Mouse (Mus musculus) frontal cortex, adult 2 months (tissue): ENCODE measurements around the gene Rpl12. TPM values are rescaled to one million over a fixed set of nuclear protein-coding genes. Genes with fewer than 3 reads are reported as not detected.

Experiments used
- DNase-seq, 2 experiments: peaks; one replicate each; pipeline ENCODE4 v3.0.0; 2022; ENCODE audit warnings: low spot score in 1 of 2; ENCODE audit errors: extremely low spot score in 1 of 2
- polyA plus RNA-seq: library from polyadenylated mRNA; depleted of rRNA; stranded (reverse); fragments of >200 nt; gene quantifications from 2 replicates; pipeline ENCODE4 v1.2.3, GENCODE M21; 2012; rRNA removed

Gene Rpl12
- 374 and 403 TPM in 2 replicates for polyA plus RNA-seq

DNA sequence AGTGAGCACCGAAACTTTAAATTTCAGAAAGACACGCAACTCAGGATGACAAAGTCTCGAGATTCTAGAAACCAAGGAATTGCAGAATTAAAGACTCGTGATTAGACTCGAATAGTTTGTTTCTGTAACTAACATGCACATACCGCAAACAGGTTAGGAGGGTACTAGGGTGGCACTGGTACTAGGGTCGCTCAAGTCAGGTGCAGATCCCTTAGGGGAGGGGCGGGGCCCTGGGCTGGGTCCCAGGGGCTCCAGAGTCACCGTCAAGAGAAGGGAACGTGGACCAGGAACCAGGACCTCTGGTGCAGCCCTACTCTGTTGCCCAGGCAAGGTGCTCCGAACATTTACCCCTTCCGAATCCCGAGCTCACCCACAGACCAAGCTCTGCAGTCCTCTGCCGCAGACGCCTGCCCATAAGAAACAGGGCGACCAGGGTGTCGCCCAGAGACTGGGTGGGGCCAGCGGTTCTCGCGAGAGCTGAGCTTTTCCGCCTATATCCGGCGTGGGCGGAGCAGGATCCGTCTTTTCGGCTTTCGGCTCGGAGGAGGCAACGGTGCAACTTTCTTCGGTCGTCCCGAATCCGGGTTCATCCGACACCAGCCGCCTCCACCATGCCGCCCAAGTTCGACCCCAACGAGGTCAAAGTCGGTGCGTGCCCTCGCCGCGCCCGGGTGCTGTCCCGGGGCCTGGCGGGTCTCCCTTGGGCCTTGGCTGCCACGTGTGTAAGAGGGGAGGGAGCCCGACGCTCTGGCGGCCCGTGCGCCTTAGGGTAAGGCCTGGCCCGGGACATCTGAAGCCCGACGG, at the start of gene Rpl12, which contains the start of gene Lrsam1:
Gene Rpl12 (plus strand): TSS at position 368 of the 804 bp plus-strand sequence.
Gene Lrsam1 (minus strand): TSS at position 423 of the 804 bp plus-strand sequence.
- DNase-seq = peak; percentile 88 to 95

DNA sequence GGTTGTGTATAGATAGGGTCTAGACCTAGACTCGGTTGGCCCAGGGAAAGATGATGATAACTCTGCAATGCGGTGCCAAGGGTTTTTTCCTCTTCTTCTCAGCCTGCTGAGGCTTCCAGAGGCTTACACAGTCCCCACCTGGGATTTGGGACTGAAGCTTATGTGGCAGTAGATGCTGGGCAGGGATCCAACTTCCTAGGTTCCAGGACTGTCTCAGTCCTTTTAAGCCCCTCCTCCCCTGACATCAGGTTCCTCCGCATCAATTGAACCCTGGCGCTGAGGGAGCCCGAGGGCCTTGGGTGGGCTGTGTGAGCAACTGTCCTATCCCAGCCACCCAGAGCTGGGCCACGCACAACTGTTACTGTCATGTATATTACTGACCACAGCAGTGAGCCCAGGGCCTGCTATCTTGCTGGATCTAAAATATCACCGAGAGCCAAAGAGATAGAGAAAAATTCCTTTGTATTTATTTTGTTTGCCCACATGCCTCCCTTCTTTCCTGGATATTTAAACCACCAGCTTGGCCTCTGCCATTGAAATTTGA, 49.6 kb upstream of the Rpl12 start:
- DNase-seq = no peak

DNA sequence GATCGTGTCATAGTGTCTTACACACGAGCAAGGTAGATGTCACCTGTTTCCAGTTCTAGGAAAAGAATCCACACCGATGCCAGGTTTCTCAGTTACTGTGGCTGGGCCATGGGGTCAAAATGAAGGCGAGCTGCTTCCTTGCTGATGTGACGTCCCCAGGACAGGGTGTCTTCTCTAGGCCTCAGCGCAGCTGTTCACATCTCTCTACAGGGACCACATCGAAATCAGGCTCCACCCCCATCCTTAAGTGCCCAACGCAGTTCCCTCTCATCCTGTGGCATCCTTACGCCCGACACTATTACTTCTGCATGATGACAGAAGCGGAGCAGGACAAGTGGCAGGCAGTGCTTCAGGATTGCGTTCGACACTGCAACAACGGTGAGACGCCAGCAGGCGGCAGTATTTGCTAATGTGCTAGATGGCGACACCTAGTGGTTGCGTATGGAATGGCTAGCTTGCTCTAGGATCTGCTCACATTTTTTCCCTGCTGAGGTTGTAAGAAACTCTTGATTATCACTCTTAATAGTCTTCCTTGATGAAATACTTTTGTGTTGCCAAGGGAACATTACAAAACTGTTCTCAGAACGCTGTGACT, 49.1 kb upstream of the Rpl12 start:
- peak; percentile 61 to 93 for DNase-seq

DNA sequence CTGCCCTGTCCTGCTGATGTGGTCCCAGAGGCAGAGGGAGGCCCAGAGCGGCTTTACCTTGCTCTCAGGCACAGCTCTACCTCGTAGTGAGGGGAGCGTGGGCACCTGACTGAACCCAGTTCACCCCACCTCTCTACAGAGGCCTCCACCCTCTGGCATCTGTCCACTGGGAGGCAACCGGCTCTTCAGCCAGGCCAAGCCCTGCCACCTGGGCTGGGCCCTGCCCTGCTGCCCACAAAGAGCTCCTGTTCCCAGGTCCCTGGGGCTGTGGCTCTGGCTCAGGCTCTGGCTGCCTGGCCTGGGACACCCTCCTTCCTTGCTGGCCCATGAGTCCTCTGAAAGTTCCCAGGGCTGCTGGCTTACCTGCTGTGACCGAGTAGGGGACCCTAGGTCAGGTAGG, 47.0 kb upstream of the Rpl12 start:
- no peak for DNase-seq

DNA sequence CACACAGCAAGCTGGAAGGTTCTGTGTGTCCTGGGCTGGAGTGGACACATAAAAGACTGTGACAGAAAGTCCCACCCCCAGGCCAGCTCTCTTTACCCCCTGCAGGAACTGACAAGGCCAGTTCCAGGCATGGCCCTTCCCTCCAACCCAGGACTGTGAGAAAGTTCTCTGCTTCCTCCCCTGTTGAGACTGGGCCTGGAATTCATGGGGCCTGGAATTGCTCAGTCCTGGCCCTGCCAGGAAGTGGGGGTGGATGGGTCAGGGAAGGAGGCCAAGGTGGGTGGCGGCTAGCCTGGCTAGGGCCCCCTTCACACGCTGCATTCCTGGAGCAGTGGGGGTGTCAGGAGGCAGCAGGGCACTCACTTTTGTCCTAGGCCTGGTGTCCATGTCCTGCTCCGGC, 46.5 kb upstream of the Rpl12 start:
- no peak for DNase-seq

DNA sequence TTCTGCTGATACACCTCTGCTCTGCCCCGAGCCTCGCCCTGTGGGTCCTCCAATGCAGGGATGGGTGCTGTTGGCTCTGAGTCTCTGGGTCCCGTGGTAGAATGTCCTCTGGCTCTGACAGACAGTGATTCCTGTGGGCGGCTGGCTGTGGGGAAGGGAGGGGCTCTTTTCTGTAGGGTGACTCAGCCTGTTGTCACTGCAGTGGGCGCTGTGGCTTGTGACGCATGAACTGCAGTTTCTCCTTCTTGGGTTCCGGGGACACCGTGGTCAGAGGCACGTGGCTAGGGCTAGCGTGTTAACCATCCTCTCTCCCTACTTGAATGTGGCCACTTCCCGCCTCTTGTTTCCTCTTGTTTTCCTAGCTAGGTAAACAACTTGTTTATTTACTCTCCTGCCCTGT, 43.8 kb upstream of the Rpl12 start:
- DNase-seq = peak; percentile 71 to 83

DNA sequence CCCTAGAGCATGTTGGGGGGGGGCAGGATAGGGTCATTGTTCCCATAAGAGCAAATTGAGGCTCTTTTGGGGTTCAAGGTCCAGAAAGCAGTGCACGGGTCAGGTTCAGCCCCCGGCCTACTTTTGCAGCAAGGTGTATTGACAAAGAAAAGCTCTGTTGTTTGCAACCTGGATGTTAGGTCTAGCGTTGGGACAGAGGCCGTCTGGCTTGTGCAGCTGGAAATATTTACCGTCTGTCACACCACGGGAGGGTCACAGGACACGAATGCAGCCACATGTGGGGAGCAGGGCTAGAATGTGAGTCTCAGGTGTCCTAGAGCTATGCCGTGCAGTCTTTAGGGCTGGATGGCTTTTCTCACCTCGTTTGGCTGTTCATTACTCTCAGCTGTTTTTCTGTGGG, 43.0 kb upstream of the Rpl12 start:
- DNase-seq = no peak

DNA sequence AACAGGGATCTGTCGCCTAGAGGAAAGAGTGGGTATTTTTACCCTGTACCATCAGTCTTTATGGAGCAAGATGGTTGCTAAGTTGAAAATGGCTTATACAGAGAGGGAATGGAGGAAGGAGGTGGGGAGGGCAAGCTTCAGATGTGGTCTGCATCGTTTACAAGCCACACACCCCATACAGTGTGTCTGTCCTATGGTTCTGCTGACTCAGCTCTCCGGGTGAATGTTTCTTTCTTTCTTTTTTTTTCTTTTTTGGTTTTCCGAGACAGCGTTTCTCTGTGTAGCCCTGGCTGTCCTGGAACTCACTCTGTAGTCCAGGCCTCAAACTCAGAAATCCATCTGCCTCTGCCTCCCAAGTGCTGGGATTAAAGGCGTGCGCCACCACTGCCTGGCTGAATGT, 40.1 kb upstream of the Rpl12 start:
- DNase-seq = no peak

DNA sequence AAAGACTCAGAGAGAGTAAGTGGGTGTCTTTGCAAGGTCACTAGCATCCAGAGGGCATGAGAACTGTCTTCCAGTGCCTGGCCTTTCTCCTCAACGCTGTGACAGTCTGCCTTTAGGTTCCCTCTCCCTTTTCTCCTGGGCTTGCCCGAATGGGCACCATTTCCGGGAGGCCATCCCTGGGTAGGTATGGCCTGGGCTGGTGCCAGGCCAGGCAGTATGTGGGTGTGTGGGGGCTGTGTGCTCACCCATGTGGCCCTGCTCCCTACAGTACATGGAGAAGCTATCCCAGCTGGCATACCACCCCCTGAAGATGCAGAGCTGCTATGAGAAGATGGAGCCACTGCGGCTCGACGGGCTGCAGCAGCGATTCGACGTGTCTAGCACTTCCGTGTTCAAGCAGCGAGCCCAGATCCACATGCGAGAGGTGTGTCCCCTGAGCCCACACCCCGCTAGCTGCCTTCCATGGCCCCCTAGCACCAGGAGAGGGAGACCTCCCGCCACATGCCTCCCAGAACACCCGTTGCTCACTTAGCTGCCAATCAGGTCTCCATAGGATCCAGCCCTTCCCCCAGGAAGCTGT, 39.5 kb upstream of the Rpl12 start:
- no peak for DNase-seq

DNA sequence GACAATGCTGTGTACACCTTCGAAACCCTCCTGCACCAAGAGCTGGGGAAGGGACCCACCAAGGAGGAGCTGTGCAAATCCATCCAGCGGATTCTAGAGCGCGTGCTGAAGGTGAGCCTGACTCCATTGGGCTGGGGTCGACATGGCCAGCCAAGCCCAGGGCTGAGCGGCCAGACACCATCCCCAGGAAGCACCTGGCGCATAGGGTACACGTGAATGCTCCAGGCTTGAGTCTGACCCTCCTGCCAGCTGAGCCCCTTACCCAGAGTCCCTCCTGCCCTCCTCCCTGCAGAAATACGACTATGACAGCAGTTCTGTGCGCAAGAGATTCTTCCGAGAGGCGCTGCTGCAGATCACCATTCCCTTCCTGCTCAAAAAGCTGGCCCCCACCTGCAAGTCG, 38.8 kb upstream of the Rpl12 start:
- DNase-seq = no peak

DNA sequence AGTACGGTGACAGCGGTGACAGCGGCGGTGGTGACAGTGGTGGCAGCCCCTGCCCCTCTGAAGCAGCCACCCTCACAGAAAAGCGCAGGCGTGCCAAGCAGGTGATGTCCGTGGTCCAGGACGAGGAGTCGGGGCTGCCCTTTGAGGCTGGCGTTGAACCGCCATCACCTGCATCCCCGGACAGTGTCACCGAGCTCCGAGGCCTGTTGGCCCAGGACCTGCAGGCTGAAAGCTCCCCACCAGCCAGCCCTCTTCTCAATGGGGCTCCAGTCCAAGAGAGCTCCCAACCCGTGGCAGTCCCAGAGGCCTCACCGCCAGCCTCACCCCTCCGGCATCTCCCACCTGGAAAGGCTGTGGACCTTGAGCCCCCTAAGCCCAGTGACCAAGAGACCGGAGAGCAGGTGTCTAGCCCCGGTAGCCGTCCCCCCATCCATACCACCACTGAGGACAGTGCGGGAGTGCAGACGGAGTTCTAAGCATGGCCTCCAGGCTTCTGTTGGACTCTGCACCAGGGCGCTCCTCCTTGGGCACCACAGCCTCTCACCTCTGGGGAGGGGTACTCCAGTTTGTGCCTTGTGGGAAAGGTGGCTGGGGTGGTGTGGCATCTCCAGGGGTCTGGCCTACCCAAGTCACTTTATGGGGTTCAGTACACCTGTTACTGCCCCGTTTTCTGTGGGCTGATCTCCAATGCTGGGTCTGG, 37.7 kb upstream of the Rpl12 start:
- no peak for DNase-seq

DNA sequence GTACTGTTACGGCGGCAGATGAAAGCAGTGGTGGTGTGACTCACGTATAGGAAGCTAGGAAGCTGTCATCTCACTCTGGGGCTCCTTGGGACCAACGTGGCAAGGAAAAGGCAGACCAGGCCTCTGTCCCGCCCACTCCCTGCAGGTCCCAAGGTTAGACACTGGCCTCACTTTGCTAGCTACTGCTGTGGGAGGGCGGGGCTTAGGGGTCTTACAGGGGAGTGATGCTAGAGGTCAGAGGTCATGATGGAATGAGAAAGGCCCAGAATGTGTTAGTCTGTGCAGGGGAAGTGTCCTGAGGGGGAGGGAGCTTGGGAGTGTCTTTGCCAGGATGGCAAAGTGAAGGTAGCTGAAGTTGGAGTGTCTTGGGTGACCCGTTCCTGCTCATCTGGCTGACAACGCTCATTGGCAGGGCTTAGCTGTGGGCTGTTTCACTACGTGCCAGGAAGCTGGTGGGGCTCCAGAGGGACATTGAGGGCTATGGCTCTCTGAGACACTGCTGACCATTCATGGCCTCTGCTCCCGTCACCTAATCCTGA, 37.0 kb upstream of the Rpl12 start:
- DNase-seq = no peak

DNA sequence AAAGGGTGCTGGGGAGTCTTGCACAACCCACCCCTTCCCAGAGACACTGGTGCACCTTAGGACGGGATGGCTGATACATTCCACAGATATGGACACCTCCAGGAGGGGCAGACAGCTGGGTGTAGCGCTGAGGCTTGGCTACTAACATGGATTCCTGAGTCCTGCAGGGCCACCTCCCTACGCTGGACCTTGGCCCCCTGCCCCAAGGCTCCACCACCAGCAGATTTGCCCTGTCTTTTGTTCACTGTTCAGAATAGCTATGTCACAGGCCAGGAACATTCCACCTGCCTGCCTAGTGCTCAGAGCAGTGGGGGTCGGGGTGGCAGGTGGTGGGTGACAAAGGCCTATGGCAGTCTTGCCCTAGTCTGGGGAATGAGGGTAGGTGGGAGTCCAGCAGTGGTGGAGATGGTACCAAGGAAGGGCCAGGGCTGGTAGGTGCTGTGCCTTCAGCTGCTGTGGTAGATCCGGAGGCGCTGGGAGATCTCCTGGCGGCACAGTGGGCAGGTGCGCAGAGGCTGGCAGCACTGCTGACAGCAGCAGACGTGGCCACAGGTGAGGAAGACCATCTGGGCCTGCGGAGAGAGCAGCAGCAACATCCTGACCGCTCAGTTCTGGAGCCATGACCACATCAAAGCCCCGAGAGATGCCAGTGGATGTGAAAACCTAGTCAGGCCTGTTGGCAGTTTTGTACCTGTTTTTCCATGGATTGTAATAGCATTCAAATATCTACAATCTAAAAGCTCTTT, 34.9 kb upstream of the Rpl12 start:
- DNase-seq = no peak

DNA sequence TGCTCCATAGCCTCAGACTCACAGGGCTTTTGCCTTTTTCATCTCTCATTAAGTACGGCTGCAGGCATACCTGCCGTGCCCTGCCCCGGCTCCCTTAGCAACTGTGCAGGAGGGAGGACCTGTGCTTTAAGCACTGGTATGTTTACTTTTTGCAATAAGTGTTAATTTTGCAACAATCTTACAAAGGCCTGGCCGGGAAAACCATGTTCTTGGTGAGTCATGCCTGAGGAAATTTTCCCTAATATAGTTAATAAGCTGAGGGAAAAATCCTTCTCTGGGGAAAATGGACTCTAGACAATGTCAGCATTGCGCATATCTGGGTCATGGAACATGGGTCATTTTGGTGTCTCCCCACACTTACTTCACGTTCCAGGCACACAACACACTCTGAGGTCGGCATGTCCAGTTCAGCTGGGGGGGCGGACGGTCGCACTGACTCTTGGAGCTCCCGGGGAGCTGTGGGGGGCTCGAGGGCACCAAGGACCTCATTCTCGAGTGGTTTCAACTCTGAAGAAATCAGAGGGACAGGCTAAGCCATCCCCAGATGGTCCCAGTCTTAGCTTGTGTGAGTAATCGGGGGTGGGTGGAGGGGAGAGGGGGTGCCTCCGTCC, 33.6 kb upstream of the Rpl12 start:
- DNase-seq = no peak

DNA sequence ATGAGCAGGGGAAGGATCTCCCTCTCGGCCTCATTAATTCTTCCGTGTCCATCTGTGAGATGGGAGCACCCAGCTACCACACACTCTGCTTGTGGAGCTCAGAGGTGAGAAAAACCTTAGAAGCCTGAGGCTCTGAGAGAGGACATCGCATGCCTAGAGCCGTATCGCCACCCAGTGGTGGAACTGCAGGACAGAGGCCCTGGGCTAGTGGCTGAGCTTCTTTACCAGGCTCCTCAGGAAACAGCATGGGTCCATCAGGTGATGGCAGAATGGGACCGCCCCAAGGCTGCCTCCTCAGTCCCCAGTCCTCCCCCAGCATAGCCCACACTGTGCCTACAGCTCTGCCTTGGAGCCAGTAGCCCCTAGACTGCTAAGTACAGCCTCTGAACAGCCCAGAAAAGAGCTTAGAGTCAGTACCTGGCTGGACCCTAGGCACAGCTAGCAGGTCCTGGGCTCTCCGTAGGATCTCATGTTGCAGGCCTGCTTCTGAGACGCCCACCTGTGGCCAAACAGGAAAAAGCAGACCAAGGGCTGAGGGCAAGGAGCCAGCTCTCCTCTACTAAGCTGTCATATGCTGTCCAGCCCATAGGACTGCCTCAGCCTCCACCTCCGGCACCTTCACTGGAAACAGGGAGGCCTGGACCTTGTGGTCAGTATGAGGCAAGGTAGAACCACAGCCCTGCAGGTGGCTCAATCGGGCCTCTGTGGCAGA, 33.0 kb upstream of the Rpl12 start:
- peak in 1 of 2 experiments; percentile 84 for DNase-seq

DNA sequence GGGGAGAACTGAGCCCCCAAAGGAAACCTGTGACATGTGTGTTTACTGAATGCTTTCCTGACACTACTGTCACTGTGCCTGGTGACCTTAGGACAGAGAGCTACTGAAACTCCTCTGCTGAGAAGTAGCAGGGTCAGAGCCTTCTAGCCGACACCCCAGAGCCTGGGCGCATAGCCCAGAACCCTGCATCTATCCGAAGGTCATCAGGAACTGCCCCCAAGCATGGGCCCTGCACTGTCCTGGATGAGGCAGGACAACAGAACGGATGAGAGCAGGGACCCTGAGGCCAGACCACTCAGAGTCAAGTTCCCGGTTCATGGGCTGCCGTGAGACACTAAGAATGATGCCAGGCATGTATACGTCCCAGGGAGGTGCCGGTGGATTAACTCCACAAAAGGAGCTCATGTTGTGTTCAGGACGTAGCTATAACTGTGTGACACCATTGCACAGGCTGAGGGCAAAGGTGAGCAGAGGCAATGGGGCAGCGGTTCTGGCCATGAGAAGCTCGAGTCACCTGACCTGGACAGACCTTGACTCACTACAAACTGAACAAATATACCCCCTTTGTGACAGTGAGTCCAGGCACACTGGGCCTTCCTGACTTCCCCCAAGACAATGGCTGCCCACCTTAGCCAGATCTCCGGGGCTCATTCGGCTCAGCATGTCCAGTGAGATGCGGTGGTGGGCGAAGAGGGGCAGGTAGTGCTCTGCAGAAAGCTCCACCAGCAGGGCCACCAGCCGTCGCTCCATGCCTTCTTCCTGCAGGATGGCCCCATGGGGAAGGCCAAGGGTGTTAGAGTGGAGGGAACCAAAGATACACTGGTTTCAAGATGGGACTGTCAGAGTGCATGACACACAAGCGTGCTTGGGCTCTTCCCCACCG, 32.2 kb upstream of the Rpl12 start:
- DNase-seq = no peak

DNA sequence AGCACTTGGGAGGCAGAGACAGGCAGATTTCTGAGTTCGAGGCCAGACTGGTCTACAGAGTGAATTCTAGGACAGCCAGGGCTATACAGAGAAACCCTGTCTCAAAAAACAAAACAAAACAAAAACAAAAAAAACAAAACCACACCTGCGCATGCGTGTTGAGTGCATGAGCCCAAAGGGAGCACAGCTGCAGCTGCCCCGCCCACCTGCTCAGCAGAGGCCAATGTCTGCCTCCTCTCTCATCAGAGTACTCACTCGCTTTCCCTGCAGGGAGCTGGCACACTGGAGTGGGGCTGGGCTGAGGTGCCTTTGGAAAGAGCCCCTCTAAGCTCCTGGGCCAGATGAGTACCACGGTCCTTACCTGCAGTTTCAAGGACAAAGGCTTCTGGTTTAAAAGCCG, 29.6 kb upstream of the Rpl12 start:
- no peak for DNase-seq

DNA sequence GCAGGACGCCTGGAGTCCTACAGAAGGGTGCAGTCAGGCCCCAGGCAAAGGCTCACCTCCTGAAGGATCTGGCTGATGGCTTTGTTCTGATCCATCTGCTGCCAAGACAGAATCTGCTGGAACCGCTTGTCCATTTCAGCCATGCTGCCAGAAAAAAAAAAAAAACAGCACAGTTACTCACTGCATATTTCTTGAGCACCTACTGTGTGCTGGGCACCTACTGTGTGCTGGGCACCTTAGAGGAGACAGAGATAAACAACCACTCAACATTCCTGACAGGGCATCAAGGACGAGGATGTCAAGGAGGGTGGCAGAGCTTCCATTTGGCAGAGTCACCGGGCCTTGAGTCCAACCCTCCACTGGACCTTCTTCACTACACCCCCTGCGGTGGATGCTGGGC, 22.6 kb upstream of the Rpl12 start:
- DNase-seq = no peak
